Mouse (Mus musculus) left cerebral cortex, adult 8-10 months (tissue): Measurements from ENCODE around the gene Rad54l2. TPM values are rescaled to one million over a fixed set of nuclear protein-coding genes. Genes with fewer than 3 reads are reported as not detected.
A peak's percentile ranks its signal among the peaks of the same experiment; 100 is the strongest.

Experiments used
- DNase-seq, 2 experiments: peaks; one replicate each; pipeline ENCODE4 v3.0.0; 2022; ENCODE audit warnings: low spot score in 2 of 2
- total RNA-seq, 4 experiments: library from RNA; stranded (reverse); gene quantifications; 2 replicates each; pipeline ENCODE4 v1.2.4; 2022

The Rad54l2 gene
- total RNA-seq, 4 experiments from 2014 or later: 15.9 to 17.9 (median 17.0) TPM

GRCm38 (mm10) chr9:106754311-106754710, 34.7 kb downstream of the Rad54l2 start:
- DNase-seq: peak in 1 of 2 experiments; percentile 46

DNA sequence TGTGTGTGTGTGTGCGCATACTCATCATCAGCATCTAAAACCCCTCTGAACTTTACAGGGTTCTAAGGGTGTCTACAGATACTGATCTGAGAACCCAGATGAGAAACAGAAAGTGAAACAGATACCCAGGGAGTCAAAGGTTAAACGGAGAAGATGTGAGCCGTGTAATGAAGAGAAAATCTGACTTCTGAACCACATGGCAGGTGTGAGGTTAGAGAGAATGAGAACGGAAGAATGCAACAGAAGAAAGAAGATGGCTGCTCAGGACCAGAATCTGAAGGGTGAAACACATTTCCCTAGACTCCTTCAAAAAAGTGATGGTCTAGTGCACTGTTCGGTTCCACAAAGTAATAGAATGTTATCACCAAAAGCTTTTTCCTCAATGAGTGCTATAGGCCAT, 36.9 kb downstream of the Rad54l2 start:
- DNase-seq: no peak

- DNase-seq: no peak
Measured at GRCm38 (mm10) chr9:106739962-106740361, 49.0 kb downstream of the Rad54l2 start.

- no peak for DNase-seq
Measured at GRCm38 (mm10) chr9:106739056-106739455, 49.9 kb downstream of the Rad54l2 start.

DNA sequence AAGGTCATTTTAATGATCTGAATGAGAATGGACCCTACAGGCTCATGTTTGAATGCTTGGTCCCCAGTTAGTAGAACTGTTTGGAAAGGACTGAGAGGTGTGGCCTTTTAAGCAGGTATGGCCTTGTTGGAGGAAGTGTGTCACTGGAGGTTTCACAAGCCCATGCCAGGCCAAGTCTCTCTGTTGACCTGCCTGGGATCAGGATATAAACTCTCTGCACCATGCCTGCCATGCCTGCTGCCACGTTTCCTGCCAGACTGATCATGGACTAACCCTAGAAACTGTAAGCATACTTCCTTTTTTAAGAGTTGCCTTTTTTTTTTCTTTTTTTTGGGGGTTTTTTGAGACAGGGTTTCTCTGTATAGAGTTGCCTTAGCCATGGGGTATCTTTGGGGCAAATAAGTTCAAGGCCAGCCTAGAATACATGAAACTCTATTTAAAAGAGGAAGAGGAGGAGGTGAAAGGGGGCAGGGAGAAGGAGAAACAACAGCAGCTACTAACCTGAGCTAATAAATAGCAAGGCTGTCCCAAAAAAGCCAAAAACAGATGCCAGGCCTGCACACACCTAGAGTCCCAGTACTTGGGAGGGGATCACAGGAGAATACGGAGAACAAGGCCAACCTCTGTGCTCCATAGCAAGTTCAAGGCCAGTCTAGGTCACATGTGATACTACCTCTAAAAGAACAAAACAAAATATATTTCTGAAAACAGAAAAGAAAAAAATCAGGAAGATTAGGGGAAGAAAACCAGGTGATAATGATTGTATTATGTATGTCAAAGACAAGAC, 50.6 kb downstream of the Rad54l2 start:
- no peak for DNase-seq

GRCm38 (mm10) chr9:106733690-106734089, 55.3 kb downstream of the Rad54l2 start:
- DNase-seq: no peak

- no peak for DNase-seq
Measured at GRCm38 (mm10) chr9:106729416-106729815, 59.6 kb downstream of the Rad54l2 start.

GRCm38 (mm10) chr9:106726891-106727290, 62.1 kb downstream of the Rad54l2 start:
- no peak for DNase-seq

DNA sequence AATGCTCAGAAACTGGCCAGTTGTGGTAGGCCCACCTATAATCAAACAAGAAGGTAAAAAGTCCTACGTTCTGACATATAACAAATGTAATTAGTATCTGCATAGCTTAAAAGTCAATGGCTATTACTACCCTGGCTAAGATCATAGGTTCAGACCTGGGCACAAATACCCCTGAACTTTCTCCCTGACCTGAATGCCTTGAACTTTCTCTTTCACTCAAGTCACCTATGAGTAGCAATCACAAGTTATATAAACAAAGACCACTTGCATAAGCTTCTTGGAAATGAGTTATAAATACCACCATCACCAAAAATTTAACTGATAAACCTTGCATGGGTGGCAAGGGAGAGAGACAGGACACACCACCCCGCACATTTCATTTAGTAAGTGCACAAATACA, 63.6 kb downstream of the Rad54l2 start:
- no peak for DNase-seq

GRCm38 (mm10) chr9:106724864-106725263, 64.1 kb downstream of the Rad54l2 start:
- no peak for DNase-seq

DNA sequence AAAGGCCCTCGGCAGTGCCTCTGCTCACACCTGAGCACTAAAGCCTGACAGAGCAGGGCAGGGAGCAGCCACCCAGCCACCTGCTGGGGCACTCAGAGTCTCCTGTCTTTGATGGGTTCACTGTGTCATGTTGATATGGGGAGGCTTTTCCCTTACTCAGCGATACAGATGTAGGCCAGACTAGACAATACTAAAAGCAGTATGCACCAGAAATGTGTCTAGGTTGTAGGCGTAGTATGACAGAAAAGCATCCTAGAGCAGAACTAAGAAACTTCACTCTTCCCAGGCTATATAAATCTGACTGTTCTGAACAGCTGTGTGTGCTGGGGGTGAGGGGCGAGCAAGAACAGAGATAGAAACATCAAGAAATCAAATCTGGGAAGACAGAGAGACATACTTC, 72.3 kb downstream of the Rad54l2 start:
- no peak for DNase-seq

DNA sequence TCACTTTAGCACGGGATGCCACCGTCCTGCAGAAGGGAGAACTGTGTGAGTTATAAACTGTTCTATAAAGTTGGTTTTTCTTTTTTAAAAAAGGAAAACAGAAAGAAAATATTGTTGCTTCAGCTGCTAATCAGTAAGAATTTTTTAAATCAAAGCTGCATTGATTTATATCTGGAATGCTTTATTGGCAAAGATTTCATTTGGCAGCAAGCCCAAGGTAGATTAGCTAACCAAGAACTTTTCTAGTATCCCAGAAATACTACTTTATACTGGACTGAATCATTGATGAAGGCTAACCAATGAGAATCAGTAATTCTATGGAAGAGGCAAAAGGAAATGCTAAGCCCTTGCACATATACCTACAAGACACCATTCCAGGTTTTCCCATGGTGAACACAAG, 72.8 kb downstream of the Rad54l2 start:
- DNase-seq: no peak

DNA sequence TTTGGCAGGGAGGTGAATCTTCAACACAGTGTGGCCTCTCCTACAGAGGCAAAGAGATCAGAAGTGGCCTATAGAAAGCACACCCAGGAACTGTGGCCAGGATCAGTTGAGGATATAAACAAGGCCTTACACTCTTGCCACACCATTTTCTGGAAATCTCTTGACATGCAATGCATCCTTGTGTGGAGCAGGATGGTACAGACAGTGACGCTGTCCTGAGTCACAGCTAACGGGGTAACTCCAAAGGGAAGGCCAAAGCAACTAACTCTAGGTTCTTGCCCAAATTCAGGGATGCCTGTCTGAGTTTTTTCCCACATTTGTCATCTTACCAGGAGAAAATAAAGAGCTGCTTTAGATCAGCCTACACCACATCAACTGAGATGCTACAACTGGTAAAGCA, 76.5 kb downstream of the Rad54l2 start:
- DNase-seq: no peak

DNA sequence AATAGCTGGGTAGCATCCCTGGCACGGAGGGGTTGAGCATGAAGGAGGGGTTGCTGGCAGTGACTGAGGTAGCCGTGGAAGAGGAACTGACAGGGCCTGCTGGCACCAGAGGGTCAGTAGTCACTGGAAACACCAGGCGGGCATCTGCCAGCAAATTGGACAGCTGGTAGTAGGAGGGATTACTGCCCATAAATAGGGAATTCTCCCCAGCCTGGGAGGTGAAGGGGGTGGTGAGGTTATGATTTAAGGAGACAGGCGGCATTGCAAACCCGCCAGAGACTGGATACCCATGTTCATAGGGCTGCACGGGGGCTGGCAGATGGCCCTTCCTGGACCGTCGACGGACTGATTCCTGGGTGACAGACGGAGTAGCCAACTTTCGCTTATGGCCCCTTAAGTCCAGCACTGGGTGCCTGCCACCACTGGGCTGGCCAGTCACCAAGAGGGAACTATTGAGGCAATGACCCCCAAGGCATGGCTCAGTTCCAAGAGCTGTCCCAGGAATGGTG, 96.0 kb downstream of the Rad54l2 start:
- DNase-seq: no peak

- no peak for DNase-seq
Measured at GRCm38 (mm10) chr9:106688834-106689233, 100.2 kb downstream of the Rad54l2 start.

GRCm38 (mm10) chr9:106686983-106687650, 101.9 kb downstream of the Rad54l2 start:
- DNase-seq: no peak

GRCm38 (mm10) chr9:106685249-106686101, 103.5 kb downstream of the Rad54l2 start, which contains the start of gene Tex264:
Tex264 (minus strand) TSS chr9:106685927.
- DNase-seq: peak; percentile 63 to 86

- no peak for DNase-seq
Measured at GRCm38 (mm10) chr9:106684918-106685248, 104.1 kb downstream of the Rad54l2 start.

GRCm38 (mm10) chr9:106684093-106684872, 104.7 kb downstream of the Rad54l2 start:
- no peak for DNase-seq

DNA sequence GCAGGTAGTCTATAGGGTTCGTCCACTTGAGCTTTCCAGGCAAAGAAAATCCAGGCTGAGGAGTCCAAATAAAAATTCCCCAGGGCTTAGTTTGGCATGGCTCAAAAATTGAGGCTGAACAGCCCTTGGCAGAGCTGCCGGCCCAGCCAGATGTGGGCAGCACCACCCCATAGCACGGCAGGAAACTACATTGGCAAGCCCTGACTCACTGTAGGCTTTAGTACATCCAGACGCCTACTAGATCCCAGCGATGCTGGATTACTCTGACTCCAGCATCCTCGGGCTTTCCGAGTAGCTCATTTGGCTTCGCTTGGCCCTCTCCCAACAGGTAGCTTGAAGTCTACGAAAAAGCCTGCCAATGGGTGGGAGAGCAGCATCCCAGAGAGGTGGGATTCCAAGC, 108.0 kb downstream of the Rad54l2 start:
- DNase-seq: peak in 1 of 2 experiments; percentile 55

DNA sequence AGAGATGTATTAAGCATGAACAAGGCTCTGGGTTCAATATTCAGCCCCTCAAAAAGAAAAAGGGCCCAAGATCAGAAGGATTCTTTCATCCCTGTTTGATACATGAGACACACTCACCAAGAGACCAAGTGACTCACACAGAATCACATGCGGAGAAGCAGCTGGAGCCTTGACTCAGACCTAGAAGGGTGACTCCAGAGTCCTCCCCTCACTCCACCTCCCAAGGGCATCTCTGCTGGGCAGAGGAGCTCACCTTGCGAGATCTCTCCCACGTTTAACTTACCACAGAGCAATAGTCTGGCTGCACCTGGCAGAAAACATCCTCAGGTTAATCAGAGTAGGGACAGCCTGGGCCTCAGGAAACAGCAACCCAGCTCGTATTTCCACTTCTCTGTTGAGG, 110.8 kb downstream of the Rad54l2 start:
- peak in 1 of 2 experiments; percentile 12 for DNase-seq
